Mouse (Mus musculus) intestine, embryonic 16.5 days (tissue): ENCODE results near the gene Jak1. TPM values are rescaled to one million over a fixed set of nuclear protein-coding genes. Genes with fewer than 3 reads are reported as not detected.
A peak's percentile ranks its signal among the peaks of the same experiment; 100 is the strongest.

Experiments
- ATAC-seq: fragments of 200-750 bp; cut with Nextera tagmentation; 2 replicates; pipeline ENCODE4 v1.8.0; 2017; ENCODE audit warnings: moderate TSS enrichment, moderate library complexity
- H3K27ac ChIP-seq: fragments of 300-500 bp; sonication (generic); 2 replicates; pipeline ENCODE4 v1.5.1; 2014; ENCODE audit warnings: mild to moderate bottlenecking, low read length
- H3K27me3 ChIP-seq: fragments of 300-500 bp; sonication (generic); replicated peaks from 2 replicates; pipeline ENCODE4 v1.6.1; 2014; ENCODE audit warnings: low read length, control low read depth, mixed read lengths; ENCODE audit not compliant: control insufficient read depth, insufficient read depth
- H3K36me3 ChIP-seq: fragments of 300-500 bp; sonication (generic); 2 replicates; pipeline ENCODE4 v1.6.1; 2014; ENCODE audit warnings: low read length, control low read depth; ENCODE audit not compliant: control insufficient read depth, insufficient read depth
- H3K4me1 ChIP-seq: fragments of 300-500 bp; sonication (generic); 2 replicates; pipeline ENCODE4 v1.6.1; 2014; ENCODE audit warnings: low read length, control low read depth, mixed read lengths; ENCODE audit not compliant: control insufficient read depth, insufficient read depth
- H3K4me2 ChIP-seq: fragments of 300-500 bp; sonication (generic); 2 replicates; pipeline ENCODE4 v1.6.1; 2014; ENCODE audit warnings: low read depth, low read length, control low read depth
- H3K4me3 ChIP-seq: fragments of 300-500 bp; sonication (generic); 2 replicates; pipeline ENCODE4 v1.5.1; 2014; ENCODE audit warnings: mild to moderate bottlenecking, low read length
- H3K9ac ChIP-seq: fragments of 300-500 bp; sonication (generic); 2 replicates; pipeline ENCODE4 v1.6.1; 2014; ENCODE audit warnings: low read depth, low read length
- H3K9me3 ChIP-seq: fragments of 300-500 bp; sonication (generic); 2 replicates; pipeline ENCODE4 v1.6.1; 2016; ENCODE audit warnings: low read length, control low read depth; ENCODE audit not compliant: control insufficient read depth
- WGBS: fragments of 180-500 bp; shearing (Covaris S2); extraction: QIAGEN DNeasy Blood & Tissue Kit; methylation state at CpG from one replicate; pipeline ENCODE4 v1.1.7; 2014; 5-methylcytosine and 5-hydroxymethylcytosine counted together
- polyA plus RNA-seq: library from polyadenylated mRNA; unstranded; fragments of >200 nt; fragmentation: Nextera tagmentation; extraction: Ambion mirVana; gene quantifications from 2 replicates; pipeline ENCODE4 v1.2.1, GENCODE M21; 2015

The Jak1 gene
- polyA plus RNA-seq, 1 experiment from 2014 or later: 66.7 TPM

DNA sequence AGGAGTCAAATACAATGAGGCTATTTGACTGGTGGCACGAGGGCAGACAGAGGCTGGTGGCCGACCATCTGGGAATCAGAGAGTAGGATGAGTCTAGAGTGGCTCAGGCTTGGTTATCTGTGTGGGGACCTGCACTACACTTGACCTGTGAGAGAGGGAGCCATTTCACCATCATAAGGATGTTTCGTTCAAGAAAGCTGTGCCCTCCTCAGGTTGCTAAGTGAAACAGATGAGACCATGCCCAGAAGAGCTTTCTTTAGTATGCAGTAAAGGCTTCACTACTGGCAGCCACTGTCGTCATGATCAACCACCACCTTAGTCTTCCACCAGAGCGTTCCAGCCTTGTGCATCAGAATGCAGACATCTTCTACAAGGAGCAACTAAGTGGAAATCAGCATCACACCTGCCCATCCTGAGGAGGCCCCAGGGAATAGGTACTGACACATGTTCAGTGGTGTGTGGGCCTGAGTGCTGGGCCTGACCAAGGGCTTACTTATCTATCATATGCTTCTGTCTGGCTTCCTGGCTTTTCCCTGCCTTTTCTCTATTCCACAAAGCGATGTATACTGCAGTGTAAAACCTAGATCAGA is 96.8 kb downstream of the Jak1 start:
- WGBS: 50% methylated on average over 6 of the region's 6 CpGs
- ATAC-seq: peak; percentile 76
- peaks cover 7% of the 10 kb centered on the region; the same call in 1 of the 2 replicates for H3K36me3 ChIP-seq

DNA sequence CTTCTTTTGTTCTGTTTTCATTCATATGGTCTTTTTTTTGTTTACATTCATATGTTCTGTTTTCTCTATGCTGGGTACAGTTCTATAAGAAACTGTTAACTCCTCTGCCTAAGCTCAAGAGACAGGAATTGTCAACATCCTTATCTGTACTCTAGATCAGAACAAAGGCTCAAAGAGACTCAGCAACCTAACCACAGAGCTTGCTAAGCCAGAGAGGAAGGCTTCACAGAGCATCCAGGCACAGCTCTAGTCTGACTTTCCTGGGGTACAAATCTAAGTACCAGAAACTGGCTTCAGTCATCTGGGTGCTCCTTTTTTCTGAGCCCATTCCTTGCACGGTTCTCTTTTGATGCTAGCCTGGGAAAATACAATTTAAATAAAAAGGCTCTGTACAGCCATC is 97.3 kb downstream of the Jak1 start:
- H3K27me3 ChIP-seq: no peaks in the 10 kb centered on the region
- WGBS: 86% methylated on average over 1 of the region's 1 CpGs
- H3K27ac ChIP-seq: no peak overlapping the region
- no peaks in the 10 kb centered on the region for H3K4me1 ChIP-seq
- no peaks in the 10 kb centered on the region for H3K9me3 ChIP-seq
- H3K36me3 ChIP-seq: peaks cover 7% of the 10 kb centered on the region; the same call in 1 of the 2 replicates
- no peak overlapping the region for H3K4me2 ChIP-seq
- H3K4me3 ChIP-seq: no peak overlapping the region
- H3K9ac ChIP-seq: no peak overlapping the region
- ATAC-seq: no peak

More for the DNA sequence above, 96.8 kb downstream of the Jak1 start:
- no peak overlapping the region for H3K4me2 ChIP-seq
- H3K27ac ChIP-seq: no peak overlapping the region
- no peak overlapping the region for H3K4me3 ChIP-seq
- H3K9ac ChIP-seq: no peak overlapping the region
- no peaks in the 10 kb centered on the region for H3K4me1 ChIP-seq
- H3K27me3 ChIP-seq: no peaks in the 10 kb centered on the region
- no peaks in the 10 kb centered on the region for H3K9me3 ChIP-seq

DNA sequence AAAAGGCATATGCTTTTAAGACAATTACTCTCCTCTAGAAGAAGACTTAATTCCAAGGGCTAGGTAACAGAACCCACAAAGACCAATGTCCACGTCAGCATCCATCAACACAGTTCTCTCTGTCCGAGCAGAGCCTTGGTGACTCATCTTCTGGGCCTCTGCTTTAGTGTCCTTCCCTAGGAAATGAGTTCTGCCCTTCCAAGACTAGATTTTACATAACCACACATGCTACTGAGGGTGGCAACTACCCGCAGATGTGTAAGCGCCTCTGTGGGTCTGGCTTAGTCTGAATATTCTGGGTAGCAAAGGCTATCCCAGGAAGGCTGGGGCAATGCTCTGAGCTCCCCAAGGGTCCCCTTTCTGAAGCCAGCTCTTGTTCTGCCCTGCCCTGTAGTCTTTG is 99.3 kb downstream of the Jak1 start:
- Histone ChIP-seq H3K9me3 (no peaks in the 10 kb centered on the region), H3K4me2 (no peak overlapping the region), H3K36me3 (0 out of 2 replicates have a peak, but pooled peaks cover 3% of the 10 kb centered on the region), H3K9ac (no peak overlapping the region), H3K4me3 (no peak overlapping the region), H3K4me1 (no peaks in the 10 kb centered on the region), H3K27me3 (no peaks in the 10 kb centered on the region), H3K27ac (no peak overlapping the region)
- WGBS: 83% methylated on average over 4 of the region's 4 CpGs
- no peak for ATAC-seq

DNA sequence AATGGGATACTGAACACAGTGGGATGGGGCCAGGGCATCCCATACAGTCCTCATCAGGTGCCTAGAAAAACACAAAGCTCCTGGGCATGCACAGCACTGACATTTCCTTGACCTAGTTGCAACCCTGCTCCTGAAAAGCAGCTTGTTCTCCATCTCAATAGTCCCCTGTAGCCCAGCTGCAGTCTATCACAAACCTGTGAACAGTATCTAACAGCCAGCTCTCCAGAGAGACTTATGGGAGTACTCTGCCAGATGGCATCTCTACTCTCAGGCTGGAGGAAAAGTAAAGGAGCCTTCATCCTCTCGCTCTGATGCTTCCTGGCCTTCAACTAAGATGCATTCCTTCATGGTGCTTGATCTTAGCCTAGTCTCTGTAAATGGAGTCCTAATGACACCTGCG is 100.4 kb downstream of the Jak1 start:
- H3K27ac ChIP-seq: no peak overlapping the region
- no peaks in the 10 kb centered on the region for H3K27me3 ChIP-seq
- WGBS: 84% methylated on average over 2 of the region's 2 CpGs
- H3K36me3 ChIP-seq: 0 out of 2 replicates have a peak, but pooled peaks cover 3% of the 10 kb centered on the region
- H3K9ac ChIP-seq: no peak overlapping the region
- no peaks in the 10 kb centered on the region for H3K9me3 ChIP-seq
- H3K4me1 ChIP-seq: no peaks in the 10 kb centered on the region
- no peak overlapping the region for H3K4me2 ChIP-seq
- ATAC-seq: no peak
- no peak overlapping the region for H3K4me3 ChIP-seq

DNA sequence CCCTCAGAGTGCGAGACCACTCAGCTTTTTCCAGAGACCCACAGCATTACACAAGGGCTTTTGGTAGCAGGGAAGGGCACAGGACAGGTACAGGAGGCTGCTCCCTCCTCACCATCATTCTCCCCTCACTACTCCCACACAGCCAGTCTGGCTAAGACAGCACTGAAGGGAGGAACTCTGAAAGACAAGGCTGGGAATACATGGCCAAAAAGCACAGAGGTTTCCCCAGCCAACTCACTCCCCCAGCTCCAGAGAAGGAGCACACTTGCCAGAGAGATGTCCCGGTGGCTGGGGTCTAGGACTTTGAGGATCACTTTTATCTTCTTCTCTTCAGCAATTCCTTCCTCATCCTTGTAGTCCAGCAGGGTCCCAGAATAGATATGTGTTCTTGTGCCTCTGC is 100.9 kb downstream of the Jak1 start:
- ATAC-seq: no peak
- no peak overlapping the region for H3K9ac ChIP-seq
- H3K36me3 ChIP-seq: peaks cover 3% of the 10 kb centered on the region; the same call in 1 of the 2 replicates
- H3K4me3 ChIP-seq: no peak overlapping the region
- no peak overlapping the region for H3K27ac ChIP-seq
- H3K4me1 ChIP-seq: no peaks in the 10 kb centered on the region
- no peaks in the 10 kb centered on the region for H3K9me3 ChIP-seq
- no peak overlapping the region for H3K4me2 ChIP-seq
- WGBS: 84% methylated on average over 2 of the region's 2 CpGs
- H3K27me3 ChIP-seq: no peaks in the 10 kb centered on the region

DNA sequence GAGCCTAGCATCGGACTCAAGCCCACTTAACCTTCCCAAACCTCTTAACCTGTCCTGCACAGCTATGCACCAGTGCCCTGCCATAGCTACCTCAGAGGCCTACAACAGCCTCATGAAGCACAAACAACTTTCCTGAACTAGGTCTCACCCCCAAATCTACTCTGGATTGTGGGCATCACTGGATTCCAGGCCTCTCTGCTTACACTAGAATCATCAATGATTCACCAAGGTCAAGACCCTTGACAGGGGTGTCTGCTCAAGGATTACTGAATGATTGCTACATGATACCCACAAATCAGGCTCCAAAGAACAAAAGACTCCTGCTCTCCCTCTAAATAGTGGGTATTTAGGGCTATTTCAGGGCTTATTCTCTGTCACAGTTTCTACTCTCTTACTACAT is 104.3 kb downstream of the Jak1 start:
- Histone ChIP-seq H3K9me3 (no peaks in the 10 kb centered on the region), H3K4me3 (no peak overlapping the region), H3K4me1 (no peaks in the 10 kb centered on the region), H3K4me2 (no peak overlapping the region), H3K27ac (no peak overlapping the region), H3K9ac (no peak overlapping the region), H3K27me3 (no peaks in the 10 kb centered on the region), H3K36me3 (peaks cover 18% of the 10 kb centered on the region; the same call in 1 of the 2 replicates)
- WGBS: 78% methylated on average over 1 of the region's 1 CpGs
- no peak for ATAC-seq

DNA sequence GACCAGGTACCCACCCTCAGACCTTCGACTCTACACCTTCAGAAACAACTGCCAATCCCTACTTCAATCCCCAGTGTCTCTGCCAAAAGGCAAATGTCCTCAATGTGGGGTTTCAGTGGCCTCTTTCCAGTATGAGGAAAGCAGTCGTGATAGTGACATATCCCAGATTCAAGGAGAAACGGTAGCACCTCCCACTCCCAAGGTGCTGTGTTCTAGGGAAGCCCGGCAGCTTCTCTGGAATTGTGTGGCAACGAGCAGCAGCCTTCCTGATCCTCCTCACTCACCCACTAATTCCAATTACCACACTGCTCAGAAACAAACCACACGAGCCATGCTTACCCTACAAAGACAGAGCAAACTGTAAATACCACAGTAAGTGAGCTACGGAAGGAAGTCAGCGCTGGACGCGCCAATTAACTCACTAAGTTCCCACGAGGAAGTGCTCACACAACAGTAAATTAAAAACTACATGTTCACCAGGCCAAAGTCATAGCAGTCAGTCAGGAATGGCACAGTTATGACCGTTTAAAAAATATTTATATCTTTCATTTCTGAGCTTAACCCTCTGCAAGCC is 105.8 kb downstream of the Jak1 start:
- H3K36me3 ChIP-seq: peaks cover 18% of the 10 kb centered on the region; the same call in 1 of the 2 replicates
- H3K4me1 ChIP-seq: no peaks in the 10 kb centered on the region
- no peak overlapping the region for H3K9ac ChIP-seq
- no peak overlapping the region for H3K27ac ChIP-seq
- H3K9me3 ChIP-seq: no peaks in the 10 kb centered on the region
- ATAC-seq: no peak
- H3K4me3 ChIP-seq: no peak overlapping the region
- 70% methylated on average over 12 of the region's 12 CpGs for WGBS
- no peak overlapping the region for H3K4me2 ChIP-seq
- H3K27me3 ChIP-seq: no peaks in the 10 kb centered on the region

DNA sequence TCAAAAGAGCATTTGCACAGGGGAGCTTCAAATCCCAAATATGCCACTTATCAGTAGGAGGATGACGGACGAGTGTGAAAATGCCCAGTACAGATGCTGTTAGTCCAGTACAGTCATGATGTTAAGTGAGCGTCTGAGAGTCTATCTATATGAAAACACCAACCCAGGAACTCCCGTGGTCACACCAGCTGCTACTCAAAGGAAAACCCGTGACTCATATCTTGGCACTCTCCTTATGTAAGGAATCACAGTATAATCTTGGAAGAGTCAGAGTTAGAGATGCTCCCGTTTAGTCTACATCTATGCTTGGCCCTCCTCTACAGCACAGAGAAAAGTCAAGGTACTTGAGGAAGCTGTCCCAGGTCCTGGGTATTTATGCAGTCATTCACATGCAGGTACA is 106.8 kb downstream of the Jak1 start:
- Histone ChIP-seq H3K27ac (no peak overlapping the region), H3K4me1 (no peaks in the 10 kb centered on the region), H3K9ac (no peak overlapping the region), H3K4me3 (no peak overlapping the region), H3K27me3 (no peaks in the 10 kb centered on the region), H3K36me3 (peaks cover 15% of the 10 kb centered on the region; the same call in 1 of the 2 replicates), H3K9me3 (no peaks in the 10 kb centered on the region), H3K4me2 (no peak overlapping the region)
- no peak for ATAC-seq
- 82% methylated on average over 6 of the region's 6 CpGs for WGBS

DNA sequence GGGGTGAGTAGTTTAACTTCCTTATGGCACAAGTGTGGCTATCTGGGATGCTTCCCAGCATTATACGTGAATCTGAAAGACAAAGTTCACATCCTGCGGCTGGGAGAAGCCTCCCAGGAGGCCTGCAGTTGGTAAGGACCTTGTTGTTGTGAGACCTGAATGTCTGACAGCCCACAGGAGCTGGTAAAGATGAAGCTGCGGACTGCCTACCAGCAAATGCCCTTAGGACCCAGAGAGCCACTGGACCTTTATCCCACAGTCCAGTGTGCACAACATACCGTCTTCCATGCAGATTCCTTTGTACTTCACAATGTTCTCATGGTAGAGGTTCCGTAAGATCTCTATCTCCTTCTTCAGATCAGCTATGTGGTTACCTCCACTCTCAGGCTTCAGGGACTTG is 107.6 kb downstream of the Jak1 start:
- no peak for ATAC-seq

More for the DNA sequence above, 107.6 kb downstream of the Jak1 start:
- Histone ChIP-seq H3K4me3 (no peak overlapping the region), H3K4me1 (no peaks in the 10 kb centered on the region), H3K9me3 (no peaks in the 10 kb centered on the region), H3K4me2 (no peak overlapping the region), H3K27ac (no peak overlapping the region), H3K36me3 (peaks cover 15% of the 10 kb centered on the region; the same call in 1 of the 2 replicates), H3K27me3 (no peaks in the 10 kb centered on the region), H3K9ac (no peak overlapping the region)
- 90% methylated on average over 5 of the region's 5 CpGs for WGBS
